Mouse (Mus musculus): Measurements from ENCODE around the gene Ankrd10. TPM values are rescaled to one million over a fixed set of nuclear protein-coding genes. Genes with fewer than 3 reads are reported as not detected.

Gene Ankrd10
- polyA plus RNA-seq, 1 experiment: 29.8 TPM

DNA sequence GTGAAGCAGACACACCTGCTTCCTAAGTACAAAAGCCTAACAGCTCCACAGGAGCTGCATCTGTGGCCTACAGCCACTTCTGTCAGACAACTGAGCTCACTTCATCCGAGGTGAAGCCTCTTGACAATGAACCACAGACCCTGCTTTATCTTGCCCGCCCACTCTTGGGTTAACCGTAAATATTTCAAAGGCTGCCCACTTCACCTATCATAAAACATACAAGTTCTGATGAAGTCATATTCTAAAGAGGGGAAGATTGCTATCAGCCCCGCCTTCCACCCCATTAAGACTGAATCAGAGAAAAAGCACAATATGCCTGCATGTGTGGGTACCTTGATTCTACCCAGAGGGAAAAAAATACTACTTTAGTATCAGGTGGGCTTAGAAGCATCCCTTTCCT lies 10.5 kb downstream of the Ankrd10 start:
- Histone ChIP-seq H3K4me3 (replicated peaks; ENCODE audit: control insufficient read depth, low read depth, low read length) (no peak overlapping the region), H3K27ac (ENCODE audit: control insufficient read depth, insufficient read depth, low read depth, low read length, poor library complexity) (no peak overlapping the region), H3K4me1 (ENCODE audit: control insufficient read depth, insufficient read depth, low read length) (no peaks in the 10 kb centered on the region)
- WGBS: 66% methylated on average over 4 of the region's 4 CpGs
- TF ChIP-seq CTCF (IDR thresholded peaks at IDR 0.05; ENCODE audit: control insufficient read depth, insufficient read depth, low read length) (no peak), POLR2A (IDR thresholded peaks at IDR 0.05; ENCODE audit: borderline replicate concordance, control insufficient read depth, low read depth, low read length) (no peak)

DNA sequence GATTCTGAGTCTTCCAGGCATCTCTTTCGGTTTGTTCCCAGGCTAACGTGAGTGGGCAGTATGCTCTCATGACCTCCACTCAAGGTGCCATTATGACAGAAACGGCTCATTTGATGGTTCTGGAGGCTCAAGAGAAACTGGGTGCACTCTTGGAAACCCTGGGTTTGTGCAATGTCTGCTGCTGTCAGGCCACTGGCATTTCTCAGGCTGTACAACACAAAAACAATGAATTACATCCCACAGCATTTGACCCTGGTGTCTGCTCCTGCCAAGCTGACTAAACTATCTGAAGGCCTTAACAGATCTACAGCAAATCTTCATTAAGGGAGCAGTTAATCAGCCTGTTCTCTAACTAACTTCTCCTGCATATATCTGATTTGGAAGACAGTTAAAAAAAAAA lies 16.5 kb downstream of the Ankrd10 start:
- 85% methylated on average over 3 of the region's 3 CpGs for WGBS
- no peaks in the 10 kb centered on the region for H3K4me1 ChIP-seq (ENCODE audit: control insufficient read depth, insufficient read depth, low read length)
- H3K27ac ChIP-seq (ENCODE audit: control insufficient read depth, insufficient read depth, low read depth, low read length, poor library complexity): no peak overlapping the region
- TF ChIP-seq POLR2A (IDR thresholded peaks at IDR 0.05; ENCODE audit: borderline replicate concordance, control insufficient read depth, low read depth, low read length): no peak
- TF ChIP-seq CTCF (IDR thresholded peaks at IDR 0.05; ENCODE audit: control insufficient read depth, insufficient read depth, low read length): no peak
- no peak overlapping the region for H3K4me3 ChIP-seq (replicated peaks; ENCODE audit: control insufficient read depth, low read depth, low read length)

DNA sequence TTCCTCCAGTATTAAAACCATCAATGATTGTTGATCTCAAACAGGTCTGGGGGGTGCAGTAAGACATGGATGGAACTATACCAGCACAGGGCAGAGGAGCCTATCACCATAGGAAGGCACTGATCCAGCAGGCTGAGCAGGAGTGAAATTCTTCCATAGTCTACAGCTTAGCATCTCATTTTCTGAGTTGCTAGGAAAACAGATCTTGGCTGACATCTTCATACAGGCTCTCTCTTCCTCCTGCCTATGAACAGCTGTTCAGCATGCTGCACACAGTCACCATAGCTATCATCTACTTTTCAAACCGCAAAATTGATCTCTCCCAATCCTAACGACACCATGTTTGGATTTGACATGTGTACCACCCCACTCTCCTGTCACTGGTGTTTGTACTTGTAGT lies 17.5 kb downstream of the Ankrd10 start:
- TF ChIP-seq CTCF (IDR thresholded peaks at IDR 0.05; ENCODE audit: control insufficient read depth, insufficient read depth, low read length) (no peak), POLR2A (IDR thresholded peaks at IDR 0.05; ENCODE audit: borderline replicate concordance, control insufficient read depth, low read depth, low read length) (no peak)
- H3K27ac ChIP-seq (ENCODE audit: control insufficient read depth, insufficient read depth, low read depth, low read length, poor library complexity): no peak overlapping the region
- no peak overlapping the region for H3K4me3 ChIP-seq (replicated peaks; ENCODE audit: control insufficient read depth, low read depth, low read length)
- WGBS: 89% methylated on average over 2 of the region's 2 CpGs
- H3K4me1 ChIP-seq (ENCODE audit: control insufficient read depth, insufficient read depth, low read length): no peaks in the 10 kb centered on the region

DNA sequence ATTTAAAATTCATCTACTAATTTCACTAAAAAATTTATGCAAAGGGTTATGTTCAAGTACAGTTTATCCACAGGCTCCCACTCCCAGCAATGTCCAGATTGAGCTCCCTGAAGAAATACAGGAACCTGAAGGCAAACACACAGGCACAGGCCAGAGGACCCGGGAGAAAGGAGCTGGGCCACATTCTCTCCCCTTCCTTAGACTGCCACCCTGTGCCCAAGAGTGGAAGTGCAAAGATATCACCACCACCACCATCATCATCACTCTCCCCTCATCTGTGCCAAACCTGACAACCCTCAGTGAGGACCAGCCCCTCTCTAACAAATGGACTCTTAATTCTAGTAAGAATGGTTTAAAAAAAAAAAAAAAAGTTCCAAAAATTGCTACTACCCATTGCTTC lies 19.3 kb downstream of the Ankrd10 start:
- Histone ChIP-seq H3K27ac (ENCODE audit: control insufficient read depth, insufficient read depth, low read depth, low read length, poor library complexity) (no peak overlapping the region), H3K4me1 (ENCODE audit: control insufficient read depth, insufficient read depth, low read length) (no peaks in the 10 kb centered on the region), H3K4me3 (replicated peaks; ENCODE audit: control insufficient read depth, low read depth, low read length) (no peak overlapping the region)
- WGBS: 7% methylated on average over 1 of the region's 1 CpGs
- TF ChIP-seq CTCF (IDR thresholded peaks at IDR 0.05; ENCODE audit: control insufficient read depth, insufficient read depth, low read length) (peak; percentile 85), POLR2A (IDR thresholded peaks at IDR 0.05; ENCODE audit: borderline replicate concordance, control insufficient read depth, low read depth, low read length) (no peak)

DNA sequence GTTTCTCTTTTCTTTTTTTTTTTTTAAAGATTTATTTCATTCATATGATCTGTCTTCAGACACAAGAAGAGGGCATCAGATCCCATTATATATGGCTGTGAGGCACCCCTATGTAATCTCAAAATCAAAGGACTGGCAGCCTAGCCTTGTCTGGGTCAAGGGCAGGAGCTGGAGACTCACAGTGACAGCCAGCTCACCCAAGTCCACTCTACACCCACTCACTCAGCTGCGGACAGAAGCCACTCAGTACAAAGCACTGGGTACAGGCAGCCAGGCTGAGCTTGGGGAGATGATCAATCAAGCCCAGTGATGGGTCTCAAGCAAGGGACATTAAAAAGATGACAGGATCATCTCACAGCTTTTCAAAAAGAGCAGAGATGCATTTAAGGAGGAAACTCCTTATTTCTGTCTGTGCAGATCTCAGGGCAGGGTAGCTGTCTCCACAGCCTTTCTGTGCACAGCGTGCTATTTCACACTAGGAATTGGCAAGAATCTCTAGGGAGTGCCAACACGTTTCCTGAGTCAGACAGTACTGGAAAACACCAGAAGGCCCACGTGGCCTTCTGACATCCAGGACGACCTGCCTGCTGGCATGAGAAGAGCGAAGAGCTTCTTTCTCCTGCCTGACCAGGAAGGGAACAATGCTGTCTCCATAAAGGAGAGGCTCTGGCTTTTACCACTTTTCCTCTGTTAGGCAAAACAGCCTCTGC lies 21.3 kb downstream of the Ankrd10 start:
- no peaks in the 10 kb centered on the region for H3K4me1 ChIP-seq (ENCODE audit: control insufficient read depth, insufficient read depth, low read length)
- H3K27ac ChIP-seq (ENCODE audit: control insufficient read depth, insufficient read depth, low read depth, low read length, poor library complexity): no peak overlapping the region
- TF ChIP-seq POLR2A (IDR thresholded peaks at IDR 0.05; ENCODE audit: borderline replicate concordance, control insufficient read depth, low read depth, low read length) (no peak), CTCF (IDR thresholded peaks at IDR 0.05; ENCODE audit: control insufficient read depth, insufficient read depth, low read length) (no peak)
- H3K4me3 ChIP-seq (replicated peaks; ENCODE audit: control insufficient read depth, low read depth, low read length): no peak overlapping the region
- WGBS: 86% methylated on average over 6 of the region's 6 CpGs

DNA sequence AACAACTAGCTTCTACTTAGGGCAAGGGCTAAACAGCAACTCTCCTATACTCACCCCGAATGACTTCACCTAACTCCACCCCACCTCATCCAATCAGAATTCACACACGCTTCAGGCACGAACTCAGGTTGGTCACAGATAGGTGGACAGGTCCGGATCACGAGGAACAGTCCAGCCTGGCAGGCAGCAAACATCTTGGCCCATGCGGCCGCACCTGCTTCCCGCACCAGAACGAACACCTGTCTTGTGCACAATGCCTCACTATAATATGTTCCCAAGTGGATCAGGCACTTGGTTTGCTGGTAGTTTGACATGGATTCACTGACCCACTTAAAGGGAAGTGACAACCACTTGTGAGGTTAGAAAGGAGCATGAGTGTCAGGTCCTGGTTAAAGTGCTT lies 26.7 kb downstream of the Ankrd10 start:
- no peak overlapping the region for H3K27ac ChIP-seq (ENCODE audit: control insufficient read depth, insufficient read depth, low read depth, low read length, poor library complexity)
- TF ChIP-seq POLR2A (IDR thresholded peaks at IDR 0.05; ENCODE audit: borderline replicate concordance, control insufficient read depth, low read depth, low read length) (no peak), CTCF (IDR thresholded peaks at IDR 0.05; ENCODE audit: control insufficient read depth, insufficient read depth, low read length) (no peak)
- H3K4me3 ChIP-seq (replicated peaks; ENCODE audit: control insufficient read depth, low read depth, low read length): no peak overlapping the region
- 93% methylated on average over 9 of the region's 9 CpGs for WGBS
- H3K4me1 ChIP-seq (ENCODE audit: control insufficient read depth, insufficient read depth, low read length): no peaks in the 10 kb centered on the region

DNA sequence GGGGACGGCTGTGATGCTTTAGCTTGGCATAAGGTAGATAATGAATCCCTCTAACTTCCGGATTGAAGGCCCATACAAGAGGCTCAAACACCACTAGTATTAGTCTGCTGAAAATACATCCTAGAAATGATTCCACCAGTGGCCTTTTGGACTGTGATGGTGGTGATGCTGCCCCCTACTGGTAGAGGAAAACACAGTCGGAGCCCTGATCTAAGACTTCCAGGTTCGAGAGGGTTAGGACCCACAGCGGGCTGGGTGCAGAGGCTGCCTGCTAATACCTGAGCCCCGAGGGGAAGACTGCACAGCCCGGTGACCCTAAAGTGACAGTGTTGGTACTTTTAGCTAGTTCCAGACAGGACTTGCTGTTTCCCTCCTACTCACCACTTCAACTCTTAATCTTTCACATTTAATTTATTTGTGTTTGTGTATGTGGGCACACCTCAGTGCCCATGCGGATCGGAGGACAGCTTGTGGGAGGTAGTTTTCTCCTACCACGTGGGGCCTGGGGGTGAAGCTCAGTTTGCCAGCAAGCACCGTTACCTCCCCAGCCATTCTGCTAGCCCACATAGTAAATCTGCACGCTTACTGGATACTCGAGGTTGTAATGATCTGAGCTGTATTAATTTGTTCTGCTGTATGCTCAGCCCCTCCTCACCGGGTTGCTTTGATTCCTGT lies 33.4 kb downstream of the Ankrd10 start:
- TF ChIP-seq POLR2A (IDR thresholded peaks at IDR 0.05; ENCODE audit: borderline replicate concordance, control insufficient read depth, low read depth, low read length) (no peak), CTCF (IDR thresholded peaks at IDR 0.05; ENCODE audit: control insufficient read depth, insufficient read depth, low read length) (peak; percentile 74)
- H3K4me3 ChIP-seq (replicated peaks; ENCODE audit: control insufficient read depth, low read depth, low read length): no peak overlapping the region
- no peak overlapping the region for H3K27ac ChIP-seq (ENCODE audit: control insufficient read depth, insufficient read depth, low read depth, low read length, poor library complexity)
- 31% methylated on average over 14 of the region's 14 CpGs for WGBS
- H3K4me1 ChIP-seq (ENCODE audit: control insufficient read depth, insufficient read depth, low read length): no peaks in the 10 kb centered on the region

DNA sequence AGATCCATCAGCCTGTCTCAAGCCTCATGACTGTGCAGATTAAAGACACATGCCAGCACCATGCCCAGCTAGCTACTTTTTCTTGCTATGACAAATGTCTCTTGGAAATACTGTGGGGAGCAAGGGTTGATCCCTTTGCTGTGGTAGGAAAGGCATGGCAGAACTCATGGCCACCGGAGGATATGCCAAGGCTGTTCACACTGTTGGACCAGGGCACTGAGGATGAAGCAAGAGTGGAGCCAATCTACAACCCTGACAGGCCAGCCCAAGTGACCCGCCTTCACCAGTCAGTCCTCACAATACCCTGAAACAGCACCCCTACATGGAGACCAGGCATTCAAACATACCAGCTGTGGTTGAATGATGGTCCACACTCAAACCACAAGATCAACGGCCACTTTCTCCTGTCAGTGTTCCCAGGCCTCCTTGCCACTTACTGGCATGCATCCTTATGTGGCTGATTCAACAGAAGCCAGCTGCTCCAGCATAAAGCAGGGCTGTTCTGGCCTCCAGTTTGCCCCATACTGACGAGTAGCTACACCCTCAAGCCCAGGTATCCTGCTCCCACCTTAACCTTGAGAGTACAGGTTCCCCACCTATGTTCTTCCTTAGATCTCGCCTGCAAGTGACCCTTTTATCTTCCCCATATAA lies 35.1 kb downstream of the Ankrd10 start:
- no peak for TF ChIP-seq CTCF (IDR thresholded peaks at IDR 0.05; ENCODE audit: control insufficient read depth, insufficient read depth, low read length)
- TF ChIP-seq POLR2A (IDR thresholded peaks at IDR 0.05; ENCODE audit: borderline replicate concordance, control insufficient read depth, low read depth, low read length): no peak
- 35% methylated on average over 5 of the region's 5 CpGs for WGBS
- Histone ChIP-seq H3K4me3 (replicated peaks; ENCODE audit: control insufficient read depth, low read depth, low read length) (no peak overlapping the region), H3K27ac (ENCODE audit: control insufficient read depth, insufficient read depth, low read depth, low read length, poor library complexity) (no peak overlapping the region), H3K4me1 (ENCODE audit: control insufficient read depth, insufficient read depth, low read length) (no peaks in the 10 kb centered on the region)

Data from bone marrow, adult 2 months (tissue).